Mouse (Mus musculus): Measurements from ENCODE around the gene Gsg1l.

- TF ChIP-seq CTCF (IDR thresholded peaks at IDR 0.05; ENCODE audit: insufficient read depth, low read length) = no peak
- no peak for TF ChIP-seq POLR2A (IDR thresholded peaks at IDR 0.05; ENCODE audit: borderline replicate concordance, extremely low read depth, low read depth, low read length)
These were observed 123.4 kb downstream of the Gsg1l start for GRCm38 (mm10) chr7:125958856-125959255.
